Mouse (Mus musculus) liver, adult 2 months (tissue): Measurements from ENCODE around the gene Sntg2.

ENCODE experiments used
- CTCF ChIP-seq: fragments of 200-500 bp; IDR thresholded peaks from 2 replicates; pipeline ENCODE4 v1.5.1; 2011; ENCODE audit warnings: low read depth, low read length, control low read depth
- POLR2A ChIP-seq: fragments of 200-500 bp; IDR thresholded peaks from 2 replicates; pipeline ENCODE4 v1.6.1; 2011; ENCODE audit warnings: low read length, control low read depth; ENCODE audit not compliant: insufficient read depth; ENCODE audit errors: extremely low read depth

- TF ChIP-seq CTCF = no peak
- TF ChIP-seq POLR2A = no peak
Measured at GRCm38 (mm10) chr12:30256207-30256606, 117.0 kb downstream of the Sntg2 start.
